Mouse (Mus musculus): ENCODE measurements around the gene Mchr1. TPM values are rescaled to one million over a fixed set of nuclear protein-coding genes. Genes with fewer than 3 reads are reported as not detected.
"Not testable (repeated sequence)": the region's sequence is repeated elsewhere in the genome, so short reads cannot be mapped to it uniquely, and the experiment has no call there.

Gene Mchr1
- polyA plus RNA-seq, 1 experiment from 2014 or later, result 0.36 TPM

DNA sequence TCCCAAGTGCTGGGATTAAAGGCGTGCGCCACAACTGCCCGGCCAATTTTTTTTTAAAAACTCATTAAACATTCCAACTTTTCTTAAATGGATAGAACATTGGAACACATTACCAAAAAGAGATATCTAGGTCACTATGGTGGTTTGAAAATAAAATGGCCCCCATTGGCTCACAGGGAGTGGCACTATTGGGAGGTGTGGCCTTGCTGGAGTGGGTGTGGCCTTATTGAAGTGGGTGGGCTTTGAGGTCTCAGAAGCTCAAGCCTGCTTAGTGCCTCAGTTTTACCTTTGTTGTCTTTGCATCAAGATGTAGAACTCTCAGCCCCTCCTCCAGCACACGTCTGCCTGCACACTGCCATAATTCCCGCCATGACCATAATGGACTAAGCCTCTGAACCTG is 32.8 kb upstream of the Mchr1 start:
- H3K36me3 ChIP-seq (replicated peaks), result no peaks in the 10 kb centered on the region
- no peak overlapping the region for H3K9ac ChIP-seq
- H3K9me3 ChIP-seq, result peaks cover 3% of the 10 kb centered on the region; the same call in 1 of the 2 replicates
- no peak overlapping the region for H3K4me2 ChIP-seq
- no peaks in the 10 kb centered on the region for H3K4me1 ChIP-seq
- WGBS, result 92% methylated on average over 5 of the region's 5 CpGs
- no peak overlapping the region for H3K4me3 ChIP-seq (replicated peaks)
- H3K27ac ChIP-seq, result no peak overlapping the region
- no peak for ATAC-seq (ENCODE audit: low FRiP score)
- no peaks in the 10 kb centered on the region for H3K27me3 ChIP-seq

GRCm38 (mm10) chr15:81210496-81210895 is 24.8 kb upstream of the Mchr1 start:
- H3K4me3 ChIP-seq (replicated peaks), result no peak overlapping the region
- H3K4me1 ChIP-seq, result no peaks in the 10 kb centered on the region
- no peak overlapping the region for H3K4me2 ChIP-seq
- no peaks in the 10 kb centered on the region for H3K36me3 ChIP-seq (replicated peaks)
- no peak for ATAC-seq (ENCODE audit: low FRiP score)
- H3K27ac ChIP-seq, result no peak overlapping the region
- 83% methylated on average over 5 of the region's 5 CpGs for WGBS
- no peaks in the 10 kb centered on the region for H3K27me3 ChIP-seq
- no peaks in the 10 kb centered on the region for H3K9me3 ChIP-seq
- no peak overlapping the region for H3K9ac ChIP-seq

DNA sequence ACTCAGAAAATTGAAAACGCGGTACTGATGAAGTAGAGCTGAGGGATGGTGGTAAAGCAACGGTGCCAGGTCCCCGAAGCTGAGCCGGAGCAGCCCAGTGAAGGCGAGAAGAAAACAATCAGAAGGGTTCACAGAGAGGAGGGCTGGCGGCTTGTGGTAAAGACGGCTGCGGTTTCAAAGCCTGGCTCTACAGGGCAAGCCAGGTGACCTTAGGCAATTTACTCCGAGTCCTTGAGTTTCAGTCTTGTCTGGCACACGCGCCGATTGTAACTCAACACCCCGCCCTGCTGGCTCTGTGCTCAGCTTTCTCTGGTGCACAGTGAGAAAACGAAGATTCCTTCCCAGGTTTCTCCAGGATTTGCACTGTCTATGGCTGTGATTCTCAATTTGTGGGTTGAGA is 22.3 kb upstream of the Mchr1 start:
- 71% methylated on average over 15 of the region's 15 CpGs for WGBS
- H3K9ac ChIP-seq, result no peak overlapping the region
- H3K4me1 ChIP-seq, result no peaks in the 10 kb centered on the region
- no peak overlapping the region for H3K27ac ChIP-seq
- H3K4me3 ChIP-seq (replicated peaks), result no peak overlapping the region
- no peaks in the 10 kb centered on the region for H3K9me3 ChIP-seq
- H3K4me2 ChIP-seq, result no peak overlapping the region
- H3K27me3 ChIP-seq, result no peaks in the 10 kb centered on the region
- H3K36me3 ChIP-seq (replicated peaks), result no peaks in the 10 kb centered on the region
- ATAC-seq (ENCODE audit: low FRiP score), result no peak

DNA sequence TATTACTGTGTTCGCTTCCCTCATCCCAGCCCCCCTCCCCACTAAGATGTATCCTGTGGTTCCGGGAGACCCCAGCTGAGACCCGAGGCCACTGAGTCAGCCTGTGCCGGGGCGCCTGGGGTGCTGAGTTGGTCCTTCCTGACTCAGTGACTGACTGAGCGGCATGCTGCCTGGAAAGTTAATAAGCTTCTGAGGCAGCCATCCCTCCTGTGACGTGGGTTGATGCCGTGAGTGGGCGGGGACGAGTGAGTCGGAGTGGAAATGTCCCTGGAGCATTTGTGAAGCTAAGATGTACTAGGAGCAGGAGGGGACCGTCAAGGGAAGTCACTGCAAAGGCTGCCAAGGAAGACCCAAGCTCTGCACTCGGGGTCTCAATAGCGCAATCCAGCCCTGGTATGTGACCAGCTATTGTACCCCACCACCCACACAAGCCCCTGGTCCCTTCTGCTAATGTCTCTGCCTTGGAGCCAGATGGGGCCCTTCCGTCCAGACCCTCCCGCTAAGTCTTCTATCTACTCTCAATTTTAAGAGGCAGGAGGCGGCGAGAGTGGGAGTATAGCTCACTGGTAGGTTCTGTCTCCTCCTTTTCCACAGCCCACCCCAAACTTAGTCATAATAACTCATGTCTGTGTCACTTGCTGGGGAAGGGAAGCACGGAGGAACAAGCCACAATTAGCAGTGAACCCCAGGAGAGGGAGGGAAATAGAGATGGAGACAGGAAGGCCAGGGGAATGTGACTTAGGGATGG is 18.2 kb upstream of the Mchr1 start:
- no peak for ATAC-seq (ENCODE audit: low FRiP score)
- no peak overlapping the region for H3K4me2 ChIP-seq
- H3K27me3 ChIP-seq, result no peaks in the 10 kb centered on the region
- no peaks in the 10 kb centered on the region for H3K9me3 ChIP-seq
- no peak overlapping the region for H3K4me3 ChIP-seq (replicated peaks)
- H3K4me1 ChIP-seq, result no peaks in the 10 kb centered on the region
- no peaks in the 10 kb centered on the region for H3K36me3 ChIP-seq (replicated peaks)
- no peak overlapping the region for H3K27ac ChIP-seq
- WGBS, result 86% methylated on average over 19 of the region's 19 CpGs
- H3K9ac ChIP-seq, result no peak overlapping the region

DNA sequence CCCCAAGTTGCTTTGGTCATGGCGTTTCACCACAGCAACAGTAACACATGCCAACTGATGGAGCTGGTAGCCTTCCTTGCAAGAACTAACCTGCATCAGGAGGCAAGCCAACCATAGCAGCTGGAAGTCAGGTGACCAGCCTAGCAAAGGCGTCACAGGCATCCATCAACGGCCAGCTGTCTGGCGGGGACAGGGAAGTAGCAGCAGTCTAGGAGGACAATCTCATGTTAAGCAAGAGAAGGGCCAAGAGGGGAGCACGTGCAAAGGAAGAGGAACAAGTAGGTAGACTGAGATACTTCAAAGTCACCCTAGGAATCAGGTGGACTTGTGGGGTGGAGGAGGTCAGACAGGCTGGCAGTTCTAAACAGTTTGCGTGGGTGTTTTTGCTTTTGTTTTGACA is 16.2 kb upstream of the Mchr1 start:
- Histone ChIP-seq H3K4me3 (replicated peaks) (no peak overlapping the region), H3K27me3 (no peaks in the 10 kb centered on the region), H3K4me2 (no peak overlapping the region), H3K36me3 (replicated peaks) (no peaks in the 10 kb centered on the region), H3K27ac (no peak overlapping the region), H3K9me3 (no peaks in the 10 kb centered on the region), H3K9ac (no peak overlapping the region), H3K4me1 (no peaks in the 10 kb centered on the region)
- ATAC-seq (ENCODE audit: low FRiP score), result no peak
- WGBS, result 85% methylated on average over 6 of the region's 6 CpGs

DNA sequence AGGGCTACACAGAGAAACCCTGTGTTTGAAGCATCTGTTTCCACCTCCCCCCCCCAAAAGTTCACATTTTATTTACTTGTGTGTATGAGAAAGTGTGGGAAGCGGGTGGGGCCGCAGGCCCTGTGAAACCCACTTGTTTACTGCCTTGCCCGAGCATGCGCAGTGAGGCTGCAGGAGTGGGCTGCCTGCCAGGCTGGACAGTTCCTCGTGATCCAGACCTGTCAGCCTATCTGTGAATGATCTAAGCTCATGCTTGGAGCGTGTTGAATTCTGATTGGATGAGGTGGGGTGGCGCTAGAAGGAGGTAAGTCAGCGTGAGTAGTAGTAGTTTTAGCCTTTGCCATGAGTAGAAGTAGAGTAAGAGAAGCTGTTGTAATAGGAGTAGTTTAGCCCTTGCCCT is 15.2 kb upstream of the Mchr1 start:
- H3K9ac ChIP-seq; H3K9me3 ChIP-seq; H3K27ac ChIP-seq; H3K4me1 ChIP-seq; H3K4me2 ChIP-seq; H3K36me3 ChIP-seq (replicated peaks); ATAC-seq (ENCODE audit: low FRiP score); H3K4me3 ChIP-seq (replicated peaks); H3K27me3 ChIP-seq: not testable (repeated sequence)
- 78% methylated on average over 8 of the region's 8 CpGs for WGBS

- H3K9me3 ChIP-seq, result no peaks in the 10 kb centered on the region
- no peak overlapping the region for H3K27ac ChIP-seq
- 82% methylated on average over 6 of the region's 6 CpGs for WGBS
- no peak overlapping the region for H3K4me2 ChIP-seq
- no peaks in the 10 kb centered on the region for H3K4me1 ChIP-seq
- no peaks in the 10 kb centered on the region for H3K27me3 ChIP-seq
- no peaks in the 10 kb centered on the region for H3K36me3 ChIP-seq (replicated peaks)
- ATAC-seq (ENCODE audit: low FRiP score), result no peak
- H3K9ac ChIP-seq, result no peak overlapping the region
- H3K4me3 ChIP-seq (replicated peaks), result no peak overlapping the region
Measured at GRCm38 (mm10) chr15:81221446-81221845, 13.9 kb upstream of the Mchr1 start.

- Histone ChIP-seq H3K4me3 (replicated peaks) (no peak overlapping the region), H3K4me2 (no peak overlapping the region), H3K9me3 (no peaks in the 10 kb centered on the region), H3K36me3 (replicated peaks) (no peaks in the 10 kb centered on the region), H3K27me3 (no peaks in the 10 kb centered on the region), H3K4me1 (0 out of 2 replicates have a peak, but pooled peaks cover under 1% of the 10 kb centered on the region), H3K9ac (no peak overlapping the region), H3K27ac (no peak overlapping the region)
- WGBS, result 89% methylated on average over 10 of the region's 10 CpGs
- ATAC-seq (ENCODE audit: low FRiP score), result no peak
Measured at GRCm38 (mm10) chr15:81225016-81225415, 10.3 kb upstream of the Mchr1 start.

GRCm38 (mm10) chr15:81225732-81226131 is 9.6 kb upstream of the Mchr1 start:
- H3K27ac ChIP-seq, result no peak overlapping the region
- H3K9ac ChIP-seq, result no peak overlapping the region
- no peak overlapping the region for H3K4me2 ChIP-seq
- 85% methylated on average over 6 of the region's 6 CpGs for WGBS
- H3K36me3 ChIP-seq (replicated peaks), result no peaks in the 10 kb centered on the region
- no peak overlapping the region for H3K4me3 ChIP-seq (replicated peaks)
- no peaks in the 10 kb centered on the region for H3K27me3 ChIP-seq
- no peaks in the 10 kb centered on the region for H3K9me3 ChIP-seq
- H3K4me1 ChIP-seq, result peaks cover 6% of the 10 kb centered on the region; the same call in 1 of the 2 replicates
- ATAC-seq (ENCODE audit: low FRiP score), result no peak

GRCm38 (mm10) chr15:81226796-81227195 is 8.5 kb upstream of the Mchr1 start:
- Histone ChIP-seq H3K36me3 (replicated peaks) (no peaks in the 10 kb centered on the region), H3K9ac (no peak overlapping the region), H3K4me2 (no peak overlapping the region), H3K27ac (no peak overlapping the region), H3K4me3 (replicated peaks) (no peak overlapping the region), H3K27me3 (no peaks in the 10 kb centered on the region), H3K4me1 (peaks cover 6% of the 10 kb centered on the region; the same call in 1 of the 2 replicates), H3K9me3 (no peaks in the 10 kb centered on the region)
- ATAC-seq (ENCODE audit: low FRiP score), result no peak
- WGBS, result 62% methylated on average over 4 of the region's 4 CpGs

- Histone ChIP-seq H3K9ac (no peak overlapping the region), H3K36me3 (replicated peaks) (no peaks in the 10 kb centered on the region), H3K4me2 (no peak overlapping the region), H3K4me1 (peaks cover 6% of the 10 kb centered on the region; the same call in 1 of the 2 replicates), H3K27ac (no peak overlapping the region), H3K27me3 (no peaks in the 10 kb centered on the region), H3K4me3 (replicated peaks) (no peak overlapping the region), H3K9me3 (no peaks in the 10 kb centered on the region)
- no peak for ATAC-seq (ENCODE audit: low FRiP score)
- 94% methylated on average over 3 of the region's 3 CpGs for WGBS
Measured at GRCm38 (mm10) chr15:81227275-81227674, 8.0 kb upstream of the Mchr1 start.

- no peak overlapping the region for H3K4me3 ChIP-seq (replicated peaks)
- no peak overlapping the region for H3K9ac ChIP-seq
- no peak for ATAC-seq (ENCODE audit: low FRiP score)
- H3K27ac ChIP-seq, result no peak overlapping the region
- no peak overlapping the region for H3K4me2 ChIP-seq
- no peaks in the 10 kb centered on the region for H3K36me3 ChIP-seq (replicated peaks)
- peaks cover 6% of the 10 kb centered on the region; the same call in 1 of the 2 replicates for H3K4me1 ChIP-seq
- no peaks in the 10 kb centered on the region for H3K27me3 ChIP-seq
- no peaks in the 10 kb centered on the region for H3K9me3 ChIP-seq
- WGBS, result 92% methylated on average over 3 of the region's 3 CpGs
Measured at GRCm38 (mm10) chr15:81228258-81228657, 7.0 kb upstream of the Mchr1 start.

- H3K4me2 ChIP-seq, result no peak overlapping the region
- H3K27me3 ChIP-seq, result peaks cover 3% of the 10 kb centered on the region
Measured at GRCm38 (mm10) chr15:81229791-81230190, 5.5 kb upstream of the Mchr1 start.

More at GRCm38 (mm10) chr15:81229791-81230190, 5.5 kb upstream of the Mchr1 start:
- ATAC-seq (ENCODE audit: low FRiP score), result no peak
- WGBS, result 83% methylated on average over 3 of the region's 3 CpGs
- Histone ChIP-seq H3K27ac (no peak overlapping the region), H3K9ac (no peak overlapping the region), H3K9me3 (no peaks in the 10 kb centered on the region), H3K4me1 (peaks cover 11% of the 10 kb centered on the region), H3K36me3 (replicated peaks) (no peaks in the 10 kb centered on the region), H3K4me3 (replicated peaks) (no peak overlapping the region)

All from forebrain, embryonic 12.5 days (tissue).